Mouse (Mus musculus) midbrain, embryonic 12.5 days (tissue): ENCODE measurements at regions not wholly inside any gene's neighbourhood (a gene's known extent, or its start where the extent isn't known, plus 50 kb on each side); places are given as distances from the start of the nearest gene placed in this dataset.

Experiments
- ATAC-seq: fragments of 200-750 bp; cut with Nextera tagmentation; 2 replicates; pipeline ENCODE4 v1.8.0; 2017; ENCODE audit warnings: low read depth, moderate TSS enrichment, moderate library complexity; ENCODE audit not compliant: low FRiP score
- H3K27ac ChIP-seq: fragments of 300-500 bp; sonication (generic); replicated peaks from 2 replicates; pipeline ENCODE4 v1.5.1; 2016; ENCODE audit warnings: mild to moderate bottlenecking
- H3K27me3 ChIP-seq: fragments of 300-500 bp; sonication (generic); 2 replicates; pipeline ENCODE4 v1.6.1; 2016; ENCODE audit warnings: mild to moderate bottlenecking
- H3K36me3 ChIP-seq: fragments of 300-500 bp; sonication (generic); 2 replicates; pipeline ENCODE4 v1.6.1; 2016
- H3K4me1 ChIP-seq: fragments of 300-500 bp; sonication (generic); 2 replicates; pipeline ENCODE4 v1.6.1; 2016
- H3K4me2 ChIP-seq: fragments of 300-500 bp; sonication (generic); replicated peaks from 2 replicates; pipeline ENCODE4 v1.6.1; 2016; ENCODE audit warnings: mild to moderate bottlenecking, moderate library complexity
- H3K4me3 ChIP-seq: fragments of 300-500 bp; sonication (generic); 2 replicates; pipeline ENCODE4 v1.5.1; 2016; ENCODE audit warnings: mild to moderate bottlenecking
- H3K9ac ChIP-seq: fragments of 300-500 bp; sonication (generic); replicated peaks from 2 replicates; pipeline ENCODE4 v1.6.1; 2016; ENCODE audit warnings: mild to moderate bottlenecking, moderate library complexity
- H3K9me3 ChIP-seq: fragments of 300-500 bp; sonication (generic); 2 replicates; pipeline ENCODE4 v1.6.1; 2016; ENCODE audit warnings: mild to moderate bottlenecking
- WGBS: fragments of 180-500 bp; shearing (Covaris S2); methylation state at CpG from one replicate; pipeline ENCODE4 v1.1.7; 2016; 5-methylcytosine and 5-hydroxymethylcytosine counted together

DNA sequence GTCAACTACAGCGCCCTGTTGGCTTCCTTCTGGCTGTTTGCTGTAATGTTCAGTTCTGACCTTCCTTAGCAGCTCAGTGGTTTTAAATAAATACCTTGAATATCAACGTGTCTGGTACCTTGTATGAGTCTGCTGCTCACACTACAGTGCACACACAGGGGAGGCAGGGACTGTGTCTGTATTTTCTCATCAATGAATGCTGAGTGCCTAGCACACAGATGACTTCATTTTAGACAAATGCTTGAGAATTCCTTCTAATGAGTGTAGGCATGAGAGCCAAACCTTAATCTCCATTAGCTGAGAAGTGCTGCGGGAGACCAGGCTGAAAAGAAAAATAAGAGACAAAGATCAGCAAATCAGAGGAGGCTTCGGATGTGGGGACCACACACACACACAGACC lies 162.0 kb upstream of the Hmga2 start:
- no peak for ATAC-seq
- Histone ChIP-seq H3K9ac (no peak overlapping the region), H3K27ac (no peak overlapping the region), H3K27me3 (0 out of 2 replicates have a peak, but pooled peaks cover 5% of the 10 kb centered on the region), H3K9me3 (no peaks in the 10 kb centered on the region), H3K4me2 (no peak overlapping the region), H3K4me3 (no peak overlapping the region), H3K36me3 (no peaks in the 10 kb centered on the region), H3K4me1 (peaks cover 5% of the 10 kb centered on the region; the same call in 1 of the 2 replicates)
- WGBS = 31% methylated on average over 4 of the region's 4 CpGs

DNA sequence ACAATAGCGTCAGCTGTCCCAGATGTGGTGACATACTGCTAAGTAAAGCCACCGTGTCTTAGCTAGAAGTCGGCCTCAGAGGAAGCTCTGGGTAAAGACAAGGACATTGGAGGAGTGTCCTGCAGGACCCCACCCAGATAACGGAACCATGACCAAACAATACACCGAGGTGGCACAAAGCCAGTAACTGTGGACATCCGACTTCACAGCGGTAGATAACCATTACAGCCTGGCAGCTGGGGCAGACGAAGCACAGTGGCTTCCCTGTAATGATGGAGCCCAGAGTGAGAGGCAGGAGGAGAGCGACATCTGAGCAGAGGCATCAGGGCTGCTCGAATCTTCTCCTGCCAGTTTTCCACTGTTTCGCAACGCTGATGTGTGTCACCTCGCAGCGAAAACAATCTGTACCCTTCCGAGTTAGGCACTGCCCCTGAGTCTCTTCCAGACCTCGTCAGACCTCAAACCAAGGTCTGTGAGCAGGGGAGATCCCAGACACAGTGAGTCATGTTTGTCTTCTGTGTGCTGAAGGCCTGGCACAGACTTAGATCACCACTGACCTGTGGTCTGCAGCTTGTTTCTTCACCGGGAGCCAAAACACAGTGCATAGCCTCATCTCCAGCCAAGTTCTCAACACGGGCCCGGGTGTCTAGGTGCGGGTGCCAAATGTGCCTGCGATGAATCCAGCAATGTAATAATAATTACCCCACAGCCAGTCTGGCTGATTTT lies 159.7 kb upstream of the Hmga2 start:
- WGBS = 84% methylated on average over 21 of the region's 21 CpGs
- no peak overlapping the region for H3K4me3 ChIP-seq
- no peak overlapping the region for H3K27ac ChIP-seq
- H3K9me3 ChIP-seq = no peaks in the 10 kb centered on the region
- H3K27me3 ChIP-seq = 0 out of 2 replicates have a peak, but pooled peaks cover 5% of the 10 kb centered on the region
- peaks cover 5% of the 10 kb centered on the region; the same call in 1 of the 2 replicates for H3K4me1 ChIP-seq
- no peak overlapping the region for H3K9ac ChIP-seq
- no peak for ATAC-seq
- H3K4me2 ChIP-seq = no peak overlapping the region
- no peaks in the 10 kb centered on the region for H3K36me3 ChIP-seq

DNA sequence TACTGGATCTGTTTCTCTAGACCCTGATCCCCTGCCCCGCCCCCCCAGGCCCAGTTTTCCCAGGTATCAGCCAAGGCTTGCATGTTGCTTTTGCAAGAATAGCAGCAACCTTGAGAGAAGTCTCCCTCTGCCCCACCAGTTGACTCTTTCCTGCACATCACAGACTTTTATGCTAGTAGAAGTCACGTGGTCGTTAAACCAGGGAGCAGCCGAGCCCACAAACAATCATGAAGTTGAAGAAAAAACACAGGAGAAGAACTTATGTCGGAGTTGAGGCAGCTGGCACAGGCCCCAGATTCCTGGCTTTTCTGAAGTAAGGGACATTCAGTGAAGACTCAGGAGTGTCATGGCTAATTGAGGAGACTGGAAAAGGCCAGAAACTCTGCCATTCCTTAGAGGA lies 158.9 kb upstream of the Hmga2 start:
- H3K4me3 ChIP-seq = no peak overlapping the region
- H3K4me2 ChIP-seq = no peak overlapping the region
- ATAC-seq = no peak
- H3K27me3 ChIP-seq = 0 out of 2 replicates have a peak, but pooled peaks cover 5% of the 10 kb centered on the region
- no peak overlapping the region for H3K27ac ChIP-seq
- no peak overlapping the region for H3K9ac ChIP-seq
- no peaks in the 10 kb centered on the region for H3K9me3 ChIP-seq
- WGBS = 88% methylated on average over 5 of the region's 5 CpGs
- H3K36me3 ChIP-seq = no peaks in the 10 kb centered on the region
- H3K4me1 ChIP-seq = peaks cover 5% of the 10 kb centered on the region; the same call in 1 of the 2 replicates

DNA sequence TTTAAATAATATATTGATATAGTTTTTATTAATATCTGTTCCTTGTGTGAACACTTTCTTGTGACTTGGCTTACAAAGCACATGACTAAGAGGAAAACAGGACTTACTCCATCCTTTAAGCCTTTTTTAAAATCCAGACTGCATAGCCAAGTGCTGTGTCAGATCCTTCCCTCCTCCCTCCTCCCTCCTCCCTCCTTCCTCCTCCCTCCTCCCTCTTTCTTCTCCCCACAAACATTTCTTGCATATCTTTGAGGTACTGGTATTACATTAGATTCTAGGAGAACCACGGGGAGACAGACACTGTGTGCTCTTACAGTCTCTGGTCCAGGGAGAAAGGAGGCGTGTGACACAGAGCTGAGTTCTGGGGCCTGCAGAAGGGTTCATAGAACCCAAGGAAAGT lies 155.8 kb upstream of the Hmga2 start:
- no peak for ATAC-seq
- Histone ChIP-seq H3K27ac (no peak overlapping the region), H3K4me3 (no peak overlapping the region), H3K4me2 (no peak overlapping the region), H3K9me3 (no peaks in the 10 kb centered on the region), H3K27me3 (0 out of 2 replicates have a peak, but pooled peaks cover 1% of the 10 kb centered on the region), H3K36me3 (no peaks in the 10 kb centered on the region), H3K4me1 (peaks cover 1% of the 10 kb centered on the region; the same call in 1 of the 2 replicates), H3K9ac (no peak overlapping the region)
- WGBS = 75% methylated on average over 2 of the region's 2 CpGs

DNA sequence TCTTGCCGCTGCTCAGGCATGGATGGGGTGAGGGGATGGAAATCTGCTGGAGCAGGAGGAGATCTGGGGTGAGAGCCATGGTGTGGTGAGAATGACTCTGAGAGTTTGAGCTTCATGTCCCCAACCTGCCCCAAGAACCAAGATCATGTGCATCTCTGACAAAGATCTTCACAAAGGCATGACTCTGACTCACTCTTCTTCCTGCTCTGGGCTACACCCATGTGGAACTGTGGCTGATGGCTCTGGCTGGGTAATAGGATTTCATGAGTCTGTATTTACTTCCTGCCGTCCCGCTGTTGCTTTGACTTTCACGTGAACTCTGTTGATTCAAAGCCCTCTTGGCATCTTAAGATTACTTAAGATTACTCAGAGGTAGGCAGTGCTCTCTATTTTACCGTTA lies 151.8 kb upstream of the Hmga2 start:
- H3K9ac ChIP-seq = no peak overlapping the region
- H3K27me3 ChIP-seq = no peaks in the 10 kb centered on the region
- no peak overlapping the region for H3K27ac ChIP-seq
- ATAC-seq = no peak
- 86% methylated on average over 5 of the region's 5 CpGs for WGBS
- no peak overlapping the region for H3K4me3 ChIP-seq
- H3K9me3 ChIP-seq = no peaks in the 10 kb centered on the region
- H3K36me3 ChIP-seq = no peaks in the 10 kb centered on the region
- H3K4me2 ChIP-seq = no peak overlapping the region
- H3K4me1 ChIP-seq = peaks cover 4% of the 10 kb centered on the region; the same call in 1 of the 2 replicates

DNA sequence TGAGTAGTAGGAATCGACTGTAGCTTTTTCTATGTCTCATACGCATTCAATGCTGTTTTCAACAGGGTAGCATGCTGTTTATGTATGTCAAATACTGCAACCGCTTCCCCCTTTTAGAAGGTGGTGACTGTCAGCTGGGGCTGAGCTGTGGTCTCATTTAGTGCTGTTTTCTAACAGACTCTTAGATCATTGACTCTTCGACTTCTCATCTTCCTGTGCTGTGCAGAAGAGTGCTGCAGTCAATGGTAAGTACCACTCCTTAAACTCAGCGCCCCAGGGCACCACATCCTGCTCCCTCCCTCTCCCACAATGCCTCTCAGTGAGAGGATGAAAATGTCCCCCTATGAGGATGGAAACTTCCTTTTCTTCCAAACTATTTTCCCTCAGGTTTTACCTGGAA lies 149.2 kb upstream of the Hmga2 start:
- Histone ChIP-seq H3K9me3 (no peaks in the 10 kb centered on the region), H3K9ac (no peak overlapping the region), H3K27me3 (no peaks in the 10 kb centered on the region), H3K4me3 (no peak overlapping the region), H3K27ac (no peak overlapping the region), H3K36me3 (no peaks in the 10 kb centered on the region), H3K4me1 (peaks cover 4% of the 10 kb centered on the region; the same call in 1 of the 2 replicates), H3K4me2 (no peak overlapping the region)
- no peak for ATAC-seq
- 84% methylated on average over 5 of the region's 5 CpGs for WGBS

DNA sequence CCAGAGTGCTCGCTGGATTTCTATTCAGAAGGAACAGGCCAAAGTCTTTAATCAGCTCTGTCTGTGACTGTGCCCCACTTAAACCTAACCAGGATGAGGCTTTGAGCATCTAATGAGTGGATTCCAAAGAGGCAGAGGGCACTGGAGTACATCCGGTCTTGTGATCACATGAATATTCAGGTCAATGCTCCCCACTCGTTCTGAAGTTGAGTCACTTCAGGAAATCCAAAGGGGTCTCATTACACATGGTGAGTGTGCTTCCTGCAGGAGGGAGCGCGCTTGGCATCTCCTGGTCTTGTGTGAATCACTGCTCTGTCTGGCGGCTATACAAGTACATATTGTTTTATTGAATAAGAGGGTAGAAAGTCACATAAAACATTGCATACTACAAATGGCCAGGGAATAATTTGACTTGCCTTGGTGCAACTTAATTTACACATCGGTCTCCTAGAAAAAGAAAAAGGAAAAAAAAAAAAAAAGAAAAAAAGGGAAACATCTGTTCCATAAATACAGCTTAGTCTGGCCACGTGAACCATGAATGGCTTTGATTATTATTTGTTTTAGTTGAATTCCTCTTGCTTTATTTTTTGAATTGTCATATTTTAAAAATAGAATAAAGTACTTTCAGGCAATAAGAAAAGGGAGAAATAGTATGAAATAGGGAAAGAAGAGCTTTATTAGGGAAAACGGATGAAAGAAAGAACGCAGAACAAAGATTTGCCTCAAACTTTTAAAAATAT lies 148.1 kb upstream of the Hmga2 start:
- ATAC-seq = no peak
- 62% methylated on average over 10 of the region's 10 CpGs for WGBS

DNA sequence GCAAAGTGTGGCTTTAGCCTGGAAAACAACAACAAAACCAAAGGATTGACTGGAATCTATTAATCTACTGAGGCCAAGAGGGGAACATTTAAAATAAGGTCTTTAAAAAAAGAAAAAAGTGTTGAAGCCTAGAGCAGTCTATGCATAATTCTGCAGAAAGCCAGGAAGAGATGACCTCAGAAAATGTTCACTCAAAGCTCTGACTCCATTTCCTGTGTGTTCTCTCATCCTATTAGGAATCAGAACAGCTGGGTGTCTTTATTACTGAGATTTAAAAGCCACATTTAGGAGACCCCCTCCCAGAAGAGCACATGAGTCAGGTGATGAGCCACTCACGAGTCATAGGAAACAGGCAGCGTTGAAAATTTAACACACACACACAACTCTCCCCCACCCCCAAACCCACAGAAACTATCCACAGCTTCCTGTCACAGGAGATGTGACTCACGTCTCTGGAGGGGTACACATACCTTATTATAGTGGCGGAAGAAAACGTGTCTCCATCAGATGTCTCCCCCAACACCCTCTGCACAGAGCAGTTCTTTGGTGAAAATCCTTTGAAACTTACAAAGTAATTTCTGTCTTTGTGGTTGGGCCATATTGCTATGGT lies 140.2 kb upstream of the Hmga2 start:
- Histone ChIP-seq H3K36me3 (no peaks in the 10 kb centered on the region), H3K27ac (no peak overlapping the region), H3K9ac (no peak overlapping the region), H3K4me3 (no peak overlapping the region), H3K9me3 (no peaks in the 10 kb centered on the region), H3K4me2 (no peak overlapping the region), H3K27me3 (no peaks in the 10 kb centered on the region), H3K4me1 (no peaks in the 10 kb centered on the region)
- 76% methylated on average over 5 of the region's 5 CpGs for WGBS
- ATAC-seq = no peak

More for the DNA sequence above, 148.1 kb upstream of the Hmga2 start:
- no peak overlapping the region for H3K4me2 ChIP-seq
- peaks cover 4% of the 10 kb centered on the region; the same call in 1 of the 2 replicates for H3K4me1 ChIP-seq
- H3K27me3 ChIP-seq = no peaks in the 10 kb centered on the region
- H3K9me3 ChIP-seq = no peaks in the 10 kb centered on the region
- H3K9ac ChIP-seq = no peak overlapping the region
- H3K27ac ChIP-seq = no peak overlapping the region
- no peaks in the 10 kb centered on the region for H3K36me3 ChIP-seq
- no peak overlapping the region for H3K4me3 ChIP-seq

DNA sequence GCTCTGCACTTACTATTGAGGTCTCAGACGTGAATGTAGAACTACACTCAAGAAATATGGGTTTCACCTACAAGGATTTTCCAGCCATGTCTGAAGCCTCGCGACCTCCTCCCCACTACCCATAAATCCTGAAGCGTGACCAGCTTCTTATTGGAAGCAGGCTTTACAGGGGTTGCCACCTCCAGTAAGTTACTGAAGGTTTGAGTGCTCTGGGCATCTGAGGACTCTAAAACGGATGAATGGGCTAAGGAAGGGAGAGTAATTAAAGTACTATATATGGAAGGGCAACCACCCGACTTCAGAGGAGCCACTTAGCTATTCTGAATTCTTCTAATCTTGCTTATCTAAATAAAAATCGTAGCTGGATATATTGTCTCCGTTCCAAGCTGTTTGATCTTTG lies 136.1 kb upstream of the Hmga2 start:
- no peaks in the 10 kb centered on the region for H3K4me1 ChIP-seq
- 82% methylated on average over 8 of the region's 8 CpGs for WGBS
- no peaks in the 10 kb centered on the region for H3K9me3 ChIP-seq
- no peaks in the 10 kb centered on the region for H3K36me3 ChIP-seq
- no peaks in the 10 kb centered on the region for H3K27me3 ChIP-seq
- H3K27ac ChIP-seq = no peak overlapping the region
- no peak for ATAC-seq
- H3K4me3 ChIP-seq = no peak overlapping the region
- H3K4me2 ChIP-seq = no peak overlapping the region
- H3K9ac ChIP-seq = no peak overlapping the region

DNA sequence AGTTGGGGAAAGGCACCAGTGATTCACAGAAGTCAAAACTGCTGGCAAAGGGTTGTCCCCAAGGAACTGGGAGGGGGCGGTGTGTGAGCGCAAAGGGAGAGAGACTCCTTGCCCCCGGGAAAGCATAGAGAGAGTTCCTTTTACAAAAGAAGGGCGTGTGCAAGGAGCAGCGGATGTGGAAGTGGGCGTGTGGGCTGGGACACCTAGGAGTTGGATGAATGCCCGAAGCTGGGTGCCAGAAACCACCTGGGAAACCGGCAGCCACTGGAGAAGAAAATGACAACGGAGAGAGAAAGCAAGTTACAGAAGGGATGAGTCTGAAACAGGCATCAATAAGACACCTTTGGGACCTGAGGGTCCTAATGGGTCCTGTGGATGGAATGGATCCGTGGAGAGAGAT lies 133.8 kb upstream of the Hmga2 start:
- ATAC-seq = no peak
- no peak overlapping the region for H3K9ac ChIP-seq
- no peak overlapping the region for H3K4me2 ChIP-seq
- H3K9me3 ChIP-seq = no peaks in the 10 kb centered on the region
- H3K4me3 ChIP-seq = no peak overlapping the region
- no peaks in the 10 kb centered on the region for H3K36me3 ChIP-seq
- 86% methylated on average over 10 of the region's 10 CpGs for WGBS
- H3K27me3 ChIP-seq = no peaks in the 10 kb centered on the region
- no peaks in the 10 kb centered on the region for H3K4me1 ChIP-seq
- H3K27ac ChIP-seq = no peak overlapping the region

DNA sequence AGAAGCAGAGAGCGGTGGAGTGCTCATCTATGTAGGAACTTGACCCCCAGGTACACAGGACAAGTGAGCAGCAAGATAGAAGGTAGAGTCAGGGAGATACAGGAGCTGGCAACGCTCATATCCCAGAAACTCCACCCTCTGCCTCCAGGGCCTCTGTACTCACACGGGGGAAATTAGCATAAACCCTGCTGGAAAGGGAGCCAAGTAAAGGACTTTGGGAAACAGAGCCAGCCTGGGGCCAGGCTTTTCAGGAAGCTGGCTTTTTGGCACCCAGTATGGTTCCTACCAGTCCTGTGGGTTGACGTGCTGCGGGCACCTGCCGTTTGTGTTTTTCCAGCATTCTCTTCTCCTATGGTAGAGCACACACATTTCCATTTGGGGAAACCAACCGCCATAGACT lies 128.2 kb upstream of the Hmga2 start:
- no peaks in the 10 kb centered on the region for H3K36me3 ChIP-seq
- 48% methylated on average over 7 of the region's 7 CpGs for WGBS
- no peaks in the 10 kb centered on the region for H3K9me3 ChIP-seq
- H3K27ac ChIP-seq = no peak overlapping the region
- ATAC-seq = no peak
- peaks cover 4% of the 10 kb centered on the region; the same call in 1 of the 2 replicates for H3K4me1 ChIP-seq
- H3K9ac ChIP-seq = no peak overlapping the region
- H3K4me3 ChIP-seq = no peak overlapping the region
- no peak overlapping the region for H3K4me2 ChIP-seq
- H3K27me3 ChIP-seq = no peaks in the 10 kb centered on the region

DNA sequence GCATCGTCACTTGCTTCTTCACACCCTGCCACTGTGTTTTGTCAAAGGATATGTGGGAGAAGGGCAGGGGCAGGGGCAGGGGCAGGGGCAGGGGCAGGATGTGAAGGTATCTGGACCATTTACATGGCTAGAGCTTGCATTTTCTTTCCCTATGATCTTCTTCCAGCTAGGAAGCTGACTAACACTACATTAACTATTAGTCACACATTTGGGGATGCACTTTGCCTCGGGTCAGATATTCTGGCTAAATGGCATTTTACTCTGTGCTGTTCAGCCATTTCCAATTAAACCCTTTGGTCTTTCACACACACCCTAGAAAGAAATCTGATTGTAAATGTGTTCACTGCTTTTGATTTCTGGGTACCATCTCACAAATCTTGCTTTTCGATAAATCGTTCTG lies 126.9 kb upstream of the Hmga2 start:
- no peaks in the 10 kb centered on the region for H3K27me3 ChIP-seq
- H3K9me3 ChIP-seq = no peaks in the 10 kb centered on the region
- H3K4me1 ChIP-seq = peaks cover 4% of the 10 kb centered on the region; the same call in 1 of the 2 replicates
- ATAC-seq = no peak
- H3K4me3 ChIP-seq = no peak overlapping the region
- no peak overlapping the region for H3K27ac ChIP-seq
- no peak overlapping the region for H3K9ac ChIP-seq
- 92% methylated on average over 4 of the region's 4 CpGs for WGBS
- no peaks in the 10 kb centered on the region for H3K36me3 ChIP-seq
- no peak overlapping the region for H3K4me2 ChIP-seq
